Mouse (Mus musculus) cerebellum, postnatal 25 days (tissue): ENCODE results near the gene Blmh.
A peak's percentile ranks its signal among the peaks of the same experiment; 100 is the strongest.

Source experiments
- DNase-seq, 2 experiments: peaks; one replicate each; pipeline ENCODE4 v3.0.0; 2021; ENCODE audit warnings: mixed read lengths in 2 of 2

Blmh gene

GRCm38 (mm10) chr11:77002361-77002760 lies 77.8 kb downstream of the Blmh start:
- DNase-seq, result no peak

GRCm38 (mm10) chr11:77005881-77006280 lies 81.3 kb downstream of the Blmh start:
- no peak for DNase-seq

- peak; percentile 40 to 55 for DNase-seq
These were observed 82.0 kb downstream of the Blmh start for GRCm38 (mm10) chr11:77006616-77007015.

- no peak for DNase-seq
These were observed 84.7 kb downstream of the Blmh start for GRCm38 (mm10) chr11:77009069-77010025.

- no peak for DNase-seq
These were observed 86.3 kb downstream of the Blmh start for GRCm38 (mm10) chr11:77010762-77011475.

GRCm38 (mm10) chr11:77018046-77018445 lies 93.4 kb downstream of the Blmh start:
- no peak for DNase-seq

GRCm38 (mm10) chr11:77019539-77019938 lies 94.9 kb downstream of the Blmh start:
- no peak for DNase-seq

- DNase-seq, result no peak
These were observed 97.3 kb downstream of the Blmh start for GRCm38 (mm10) chr11:77021749-77022396.

- no peak for DNase-seq
These were observed 102.0 kb downstream of the Blmh start for GRCm38 (mm10) chr11:77026559-77026958.

- no peak for DNase-seq
These were observed 103.5 kb downstream of the Blmh start for GRCm38 (mm10) chr11:77028157-77028556.

- DNase-seq, result no peak
These were observed 106.7 kb downstream of the Blmh start for GRCm38 (mm10) chr11:77031151-77031934.
